Mouse (Mus musculus) liver, adult (tissue): Measurements from ENCODE around the gene Gcc1.

Source experiments
- GATA4 ChIP-seq: IDR thresholded peaks from 2 replicates; pipeline ENCODE4 v1.6.1; 2014; ENCODE audit warnings: mild to moderate bottlenecking, low read length; ENCODE audit not compliant: insufficient replicate concordance

Gene Gcc1

DNA sequence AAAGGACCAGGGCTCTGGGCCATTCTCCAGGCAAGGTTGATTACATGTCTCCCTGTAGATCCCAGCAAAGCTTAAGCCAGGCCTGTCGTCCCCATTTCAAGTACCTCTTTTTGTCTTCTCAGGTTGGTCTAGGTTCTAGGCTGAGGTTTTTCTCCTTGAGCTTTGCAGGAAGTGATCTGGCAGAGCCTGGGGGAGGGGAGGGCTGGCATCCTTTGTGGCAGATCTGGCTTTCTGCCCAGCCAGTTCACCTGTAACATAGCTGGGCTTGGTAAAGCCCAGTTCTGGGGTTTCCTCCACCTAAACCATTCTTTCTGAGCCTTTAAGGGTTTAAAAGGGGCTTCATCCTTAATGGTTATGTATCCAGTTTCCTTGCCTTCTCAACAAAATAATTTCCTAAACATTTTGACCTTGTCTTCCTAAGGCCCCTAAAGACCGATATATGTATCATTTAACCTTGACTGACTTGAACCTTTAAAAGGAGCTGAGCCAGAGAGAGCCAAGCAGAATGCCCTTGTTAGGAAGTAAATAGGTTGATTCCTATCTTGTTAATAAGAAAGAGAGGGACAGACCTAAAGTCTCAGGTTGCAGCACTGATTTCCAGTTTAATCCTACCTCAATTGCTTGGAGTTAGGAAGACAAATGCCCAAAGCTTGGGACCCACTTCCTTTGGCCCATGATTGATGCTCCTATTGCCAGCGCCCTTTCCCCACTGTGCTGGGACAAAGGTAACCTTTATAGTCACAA, 922 bp downstream of the Gcc1 start, which contains the start of gene Fscn3:
Gene Fscn3, plus strand, starts transcription at position 694 of the 744 bp plus-strand sequence.
- TF ChIP-seq GATA4 = no peak

- no peak for TF ChIP-seq GATA4
These were observed 3.2 kb downstream of the Gcc1 start for GRCm38 (mm10) chr6:28425019-28425418.

GRCm38 (mm10) chr6:28423767-28424695, 4.2 kb downstream of the Gcc1 start:
- TF ChIP-seq GATA4 = peak; percentile 24; the same call in 1 of the 2 replicates

DNA sequence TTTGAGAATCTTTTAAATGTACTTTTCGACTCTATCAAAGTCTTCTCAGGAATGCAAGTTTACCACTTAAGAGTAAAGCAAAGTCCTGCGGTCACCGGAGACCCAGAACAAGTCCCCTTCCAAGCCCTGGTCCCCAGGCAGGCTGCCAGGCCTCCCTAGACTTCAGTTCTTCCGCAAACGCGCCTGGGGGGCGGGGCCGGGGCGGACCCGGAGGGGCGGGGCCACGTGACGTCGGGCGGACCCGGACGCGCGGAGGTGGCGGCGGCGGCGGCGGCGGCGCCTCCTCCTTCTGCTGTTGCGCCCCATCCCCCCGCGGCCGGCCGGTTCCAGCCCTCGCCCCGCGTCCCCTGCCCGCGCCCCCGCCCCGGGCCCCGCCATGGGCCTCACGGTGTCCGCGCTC, 4.9 kb downstream of the Gcc1 start, which contains the start of gene Arf5:
Gene Arf5, plus strand, starts transcription at position 248 of the 400 bp plus-strand sequence.
- TF ChIP-seq GATA4 = no peak

DNA sequence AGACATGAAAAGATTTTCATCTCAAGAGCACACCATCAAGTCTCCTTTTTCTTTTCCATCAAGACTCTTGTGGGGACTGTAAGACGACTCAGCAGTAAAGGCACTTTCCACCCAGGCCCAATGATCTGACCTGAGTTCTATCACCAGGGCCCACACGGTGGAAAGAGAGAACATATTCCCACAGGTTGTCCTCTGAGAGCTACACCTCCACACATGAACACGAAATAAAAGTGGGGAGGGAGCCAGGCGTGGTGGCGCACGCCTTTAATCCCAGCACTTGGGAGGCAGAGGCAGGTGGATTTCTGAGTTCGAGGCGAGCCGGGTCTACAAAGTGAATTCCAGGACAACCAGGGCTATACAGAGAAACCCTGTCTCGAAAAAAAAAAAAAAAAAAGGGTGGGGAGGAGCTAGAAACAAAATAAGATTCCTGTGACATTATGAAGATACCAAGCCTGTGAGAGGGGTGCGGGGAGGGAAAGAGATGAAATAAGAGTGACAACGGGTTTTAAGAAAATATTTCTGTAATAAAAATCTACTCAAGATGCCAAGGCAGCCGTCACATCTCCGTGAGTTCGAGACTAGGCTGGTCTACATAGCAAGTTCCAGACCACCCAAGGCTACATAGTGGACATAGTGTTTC, 5.4 kb downstream of the Gcc1 start:
- TF ChIP-seq GATA4 = no peak

- TF ChIP-seq GATA4 = peak; percentile 84; the same call in 1 of the 2 replicates
These were observed 6.7 kb downstream of the Gcc1 start for GRCm38 (mm10) chr6:28421469-28422000.

- no peak for TF ChIP-seq GATA4
These were observed 7.3 kb downstream of the Gcc1 start for GRCm38 (mm10) chr6:28420865-28421264.

GRCm38 (mm10) chr6:28420361-28420760, 7.8 kb downstream of the Gcc1 start:
- no peak for TF ChIP-seq GATA4

DNA sequence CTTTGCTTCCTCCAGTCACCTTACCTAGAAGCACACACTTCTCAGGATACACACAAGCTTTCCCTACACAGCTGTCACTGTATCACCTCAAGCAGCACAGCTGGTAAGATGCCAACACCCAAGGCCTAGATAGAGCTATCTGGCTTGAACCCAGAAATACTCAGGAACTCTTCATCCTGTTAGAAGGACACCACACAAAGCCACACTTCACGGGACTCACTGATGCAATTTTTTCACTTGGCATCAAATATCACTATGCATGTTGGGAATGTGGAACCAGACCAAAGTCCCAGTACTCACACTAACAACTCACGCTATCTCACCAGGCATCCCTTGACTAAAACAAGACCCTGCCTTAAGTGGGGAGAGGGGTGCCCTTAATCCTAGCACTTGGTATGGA, 8.5 kb downstream of the Gcc1 start:
- no peak for TF ChIP-seq GATA4

GRCm38 (mm10) chr6:28418449-28418848, 9.7 kb downstream of the Gcc1 start:
- TF ChIP-seq GATA4 = peak; percentile 37; the same call in 1 of the 2 replicates

- no peak for TF ChIP-seq GATA4
These were observed 11.2 kb downstream of the Gcc1 start for GRCm38 (mm10) chr6:28416981-28417380.

DNA sequence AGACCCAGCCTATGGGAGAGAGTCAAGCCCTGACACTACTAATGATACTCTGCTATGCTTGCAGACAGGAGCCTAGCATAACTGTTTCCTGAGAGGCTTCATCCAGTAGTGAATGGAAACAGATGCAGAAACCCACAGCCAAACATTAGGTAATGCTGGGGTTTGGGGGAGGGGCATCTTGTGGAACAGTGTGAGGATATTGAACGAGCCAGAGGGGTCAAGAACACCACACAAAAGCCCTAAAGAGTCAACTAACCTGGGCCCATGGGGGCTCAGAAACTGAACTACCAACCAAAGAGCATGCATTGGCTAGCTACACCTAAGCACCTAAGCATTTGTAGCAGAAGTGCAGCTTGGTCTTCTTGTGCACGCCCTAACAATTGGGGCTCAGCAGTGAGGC, 17.0 kb downstream of the Gcc1 start:
- no peak for TF ChIP-seq GATA4

DNA sequence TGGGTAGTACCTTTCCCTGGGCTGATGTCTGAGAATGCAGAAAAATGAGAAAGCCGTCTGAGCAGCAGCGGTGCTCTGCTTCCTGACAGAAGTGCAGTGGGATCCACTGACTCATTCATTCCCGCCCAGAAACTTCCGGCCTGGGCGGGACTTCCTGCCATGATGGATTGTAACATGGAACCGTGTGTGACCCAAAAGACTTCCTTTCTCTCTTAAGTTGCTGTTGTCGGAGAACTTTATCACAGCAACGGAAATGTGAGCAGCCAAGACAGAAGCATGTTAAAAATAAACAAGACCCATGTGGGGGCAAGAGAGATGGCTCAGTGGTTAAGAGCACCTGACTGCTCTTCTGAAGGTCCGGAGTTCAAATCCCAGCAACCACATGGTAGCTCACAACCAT, 18.1 kb downstream of the Gcc1 start:
- TF ChIP-seq GATA4 = peak; percentile 32; the same call in 1 of the 2 replicates

- no peak for TF ChIP-seq GATA4
These were observed 28.4 kb downstream of the Gcc1 start for GRCm38 (mm10) chr6:28399791-28400190.

GRCm38 (mm10) chr6:28398726-28399125, 29.5 kb downstream of the Gcc1 start:
- TF ChIP-seq GATA4 = no peak

DNA sequence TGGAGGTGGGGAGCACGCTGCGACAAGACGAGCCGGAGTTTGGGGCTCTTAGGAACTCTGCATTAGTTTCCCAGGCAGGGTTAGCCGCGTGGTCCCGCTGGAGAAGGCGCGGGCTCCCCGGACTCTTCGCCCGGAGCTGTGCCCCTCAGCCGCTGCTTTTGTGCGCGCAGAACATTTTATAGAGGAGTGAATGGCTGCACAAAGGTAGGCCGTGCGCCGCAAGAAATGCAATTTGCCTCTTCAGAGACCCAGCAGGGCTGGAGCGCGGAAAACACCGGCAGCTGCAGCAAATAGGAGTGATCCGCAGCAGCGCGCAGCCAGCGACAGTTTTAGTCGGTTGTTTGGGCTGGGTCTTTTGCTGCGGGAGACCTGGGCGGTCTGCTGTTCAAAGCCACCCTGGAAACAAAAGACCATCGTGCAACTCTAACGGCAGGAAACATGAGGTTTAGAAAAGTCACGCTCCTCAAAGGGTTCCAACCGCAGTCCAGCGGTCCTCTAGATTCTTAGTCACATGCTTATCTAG, 30.4 kb downstream of the Gcc1 start, which contains the start of gene Zfp800:
Gene Zfp800, minus strand, starts transcription at position 325 of the 523 bp plus-strand sequence.
- no peak for TF ChIP-seq GATA4
